Mouse (Mus musculus) small intestine, adult 2 months (tissue): Measurements from ENCODE around the gene Il31. TPM values are rescaled to one million over a fixed set of nuclear protein-coding genes. Genes with fewer than 3 reads are reported as not detected.
A peak's percentile ranks its signal among the peaks of the same experiment; 100 is the strongest.

Source experiments
- H3K27ac ChIP-seq: fragments of 200-500 bp; 2 replicates; pipeline ENCODE4 v1.5.1; 2012; ENCODE audit warnings: low read depth, low read length, control low read depth, inconsistent platforms; ENCODE audit not compliant: insufficient read depth
- H3K27me3 ChIP-seq: fragments of 200-500 bp; 2 replicates; pipeline ENCODE4 v1.6.1; 2012; ENCODE audit warnings: mild to moderate bottlenecking, moderate library complexity, low read length, inconsistent platforms; ENCODE audit not compliant: control insufficient read depth, insufficient read depth
- H3K36me3 ChIP-seq: fragments of 200-500 bp; 2 replicates; pipeline ENCODE4 v1.6.1; 2012; ENCODE audit warnings: mild to moderate bottlenecking, low read length, control low read depth, inconsistent platforms; ENCODE audit not compliant: control insufficient read depth, insufficient read depth
- H3K4me1 ChIP-seq: fragments of 200-500 bp; 2 replicates; pipeline ENCODE4 v1.6.1; 2012; ENCODE audit warnings: low read length, inconsistent platforms, mixed read lengths; ENCODE audit not compliant: control insufficient read depth, insufficient read depth, insufficient read length
- H3K4me3 ChIP-seq: fragments of 200-500 bp; 2 replicates; pipeline ENCODE4 v1.5.1; 2012; ENCODE audit warnings: low read depth, mild to moderate bottlenecking, control low read depth, inconsistent platforms, low read length, moderate library complexity
- CTCF ChIP-seq: fragments of 200-500 bp; IDR thresholded peaks from 2 replicates; pipeline ENCODE4 v1.5.1; 2012; ENCODE audit warnings: low read depth, mild to moderate bottlenecking, control low read depth, inconsistent platforms, low read length, moderate library complexity, mixed read lengths; ENCODE audit not compliant: insufficient replicate concordance, insufficient read length; ENCODE audit errors: extremely low read depth
- POLR2A ChIP-seq: fragments of 200-500 bp; IDR thresholded peaks from 2 replicates; pipeline ENCODE4 v1.6.1; 2012; ENCODE audit warnings: low read depth, mild to moderate bottlenecking, control low read depth, inconsistent platforms, low read length, moderate library complexity
- whole genome bisulfite sequencing: fragments of 180-500 bp; shearing (Covaris S2); methylation state at CpG from one replicate; pipeline ENCODE4 v1.1.7; 2018; 5-methylcytosine and 5-hydroxymethylcytosine counted together
- polyA plus RNA-seq: library from polyadenylated mRNA; depleted of rRNA; stranded (reverse); fragments of >200 nt; gene quantifications from 2 replicates; pipeline ENCODE4 v1.2.3, GENCODE M21; 2012

Il31 gene
- polyA plus RNA-seq, 1 experiment, result not detected

- peak overlapping the region; percentile 76 for H3K4me3 ChIP-seq
- TF ChIP-seq POLR2A (no peak), CTCF (no peak)
- H3K4me1 ChIP-seq, result peaks cover 9% of the 10 kb centered on the region
- H3K27ac ChIP-seq, result no peak overlapping the region
- H3K27me3 ChIP-seq, result peaks cover 23% of the 10 kb centered on the region
- 13% methylated on average over 12 of the region's 12 CpGs for WGBS
- no peaks in the 10 kb centered on the region for H3K36me3 ChIP-seq
Measured at GRCm38 (mm10) chr5:123508921-123509320, 19.6 kb upstream of the Il31 start.

DNA sequence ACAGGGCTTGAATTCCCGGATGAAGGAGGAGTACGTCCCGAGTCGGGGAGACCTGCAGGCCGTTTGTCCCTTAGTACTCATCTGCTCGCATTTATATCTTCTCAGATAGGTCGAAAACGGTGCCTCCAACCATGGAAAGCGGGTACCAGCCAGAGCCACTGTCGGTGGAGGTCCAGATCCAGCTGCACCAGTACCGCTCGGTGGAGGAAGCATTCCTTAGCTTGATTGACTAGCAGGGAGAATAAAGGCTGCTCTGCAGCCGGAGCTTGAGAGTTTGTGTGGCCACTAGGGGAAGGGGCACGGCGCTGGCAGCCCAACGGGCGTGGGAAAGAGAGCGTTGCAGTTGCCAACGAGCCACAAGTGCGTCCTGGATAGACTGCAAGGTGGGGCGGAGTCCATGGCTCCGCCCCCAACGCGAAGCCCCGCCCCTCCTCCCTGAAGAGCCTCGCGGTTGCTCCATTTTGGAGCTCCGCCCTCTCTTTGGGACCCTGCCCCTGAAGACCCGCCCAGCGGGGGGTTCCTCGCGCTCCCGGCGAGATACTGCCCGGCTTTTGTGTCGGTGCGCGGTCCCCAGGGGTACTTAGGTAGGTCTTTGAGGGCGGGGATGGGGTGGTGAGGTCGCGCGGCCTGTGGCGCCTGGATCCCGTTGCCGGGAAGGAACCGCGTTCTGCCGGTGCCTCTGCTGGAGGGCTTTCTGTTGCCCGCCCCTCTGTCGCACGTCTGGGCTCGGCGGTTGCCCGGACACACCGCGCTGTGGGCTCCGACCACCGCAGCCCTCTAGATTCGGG, 18.8 kb upstream of the Il31 start:
- TF ChIP-seq POLR2A, result no peak
- TF ChIP-seq CTCF, result no peak
- WGBS, result 1% methylated on average over 59 of the region's 59 CpGs
- peaks cover 23% of the 10 kb centered on the region for H3K27me3 ChIP-seq

DNA sequence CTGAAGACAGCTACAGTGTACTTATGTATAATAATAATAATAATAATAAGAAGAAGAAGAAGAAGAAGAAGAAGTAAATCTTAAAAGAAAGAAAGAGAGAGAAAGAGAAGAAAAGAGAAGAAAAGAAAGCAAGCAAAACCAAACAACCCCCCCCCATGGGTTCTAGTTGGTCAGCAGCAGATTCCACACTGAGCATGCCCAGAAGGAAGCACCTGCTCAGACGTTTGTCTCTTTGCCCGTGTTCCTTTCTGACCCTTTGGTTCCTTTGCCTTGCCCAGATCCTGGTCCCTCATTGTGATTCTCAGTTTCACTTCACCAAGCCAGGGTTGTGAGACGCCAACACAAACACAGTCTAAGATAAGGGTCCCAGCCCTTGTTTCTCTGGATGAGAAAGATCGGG, 12.7 kb upstream of the Il31 start:
- H3K27ac ChIP-seq, result no peak overlapping the region
- H3K27me3 ChIP-seq, result peaks cover 6% of the 10 kb centered on the region
- WGBS, result 25% methylated on average over 4 of the region's 4 CpGs
- TF ChIP-seq POLR2A (no peak), CTCF (no peak)
- H3K4me1 ChIP-seq, result 0 out of 2 replicates have a peak, but pooled peaks cover 2% of the 10 kb centered on the region
- H3K36me3 ChIP-seq, result no peaks in the 10 kb centered on the region
- H3K4me3 ChIP-seq, result no peak overlapping the region

More for the DNA sequence above, 18.8 kb upstream of the Il31 start:
- Histone ChIP-seq H3K4me1 (peaks cover 9% of the 10 kb centered on the region), H3K36me3 (no peaks in the 10 kb centered on the region), H3K27ac (no peak overlapping the region), H3K4me3 (peak overlapping the region; percentile 76)

- 0 out of 2 replicates have a peak, but pooled peaks cover 2% of the 10 kb centered on the region for H3K4me1 ChIP-seq
Measured at GRCm38 (mm10) chr5:123499717-123500116, 10.4 kb upstream of the Il31 start.

GRCm38 (mm10) chr5:123489935-123490334, 646 bp upstream of the Il31 start:
- Histone ChIP-seq H3K4me3 (no peak overlapping the region), H3K27me3 (peaks cover 4% of the 10 kb centered on the region; the same call in 1 of the 2 replicates), H3K4me1 (0 out of 2 replicates have a peak, but pooled peaks cover 3% of the 10 kb centered on the region), H3K36me3 (no peaks in the 10 kb centered on the region), H3K27ac (no peak overlapping the region)
- TF ChIP-seq POLR2A (no peak), CTCF (no peak)
- 23% methylated on average over 9 of the region's 9 CpGs for WGBS

More at GRCm38 (mm10) chr5:123499717-123500116, 10.4 kb upstream of the Il31 start:
- Histone ChIP-seq H3K27me3 (no peaks in the 10 kb centered on the region), H3K36me3 (no peaks in the 10 kb centered on the region), H3K27ac (no peak overlapping the region), H3K4me3 (no peak overlapping the region)
- whole genome bisulfite sequencing, result 42% methylated on average over 4 of the region's 4 CpGs
- TF ChIP-seq POLR2A (no peak), CTCF (no peak)

DNA sequence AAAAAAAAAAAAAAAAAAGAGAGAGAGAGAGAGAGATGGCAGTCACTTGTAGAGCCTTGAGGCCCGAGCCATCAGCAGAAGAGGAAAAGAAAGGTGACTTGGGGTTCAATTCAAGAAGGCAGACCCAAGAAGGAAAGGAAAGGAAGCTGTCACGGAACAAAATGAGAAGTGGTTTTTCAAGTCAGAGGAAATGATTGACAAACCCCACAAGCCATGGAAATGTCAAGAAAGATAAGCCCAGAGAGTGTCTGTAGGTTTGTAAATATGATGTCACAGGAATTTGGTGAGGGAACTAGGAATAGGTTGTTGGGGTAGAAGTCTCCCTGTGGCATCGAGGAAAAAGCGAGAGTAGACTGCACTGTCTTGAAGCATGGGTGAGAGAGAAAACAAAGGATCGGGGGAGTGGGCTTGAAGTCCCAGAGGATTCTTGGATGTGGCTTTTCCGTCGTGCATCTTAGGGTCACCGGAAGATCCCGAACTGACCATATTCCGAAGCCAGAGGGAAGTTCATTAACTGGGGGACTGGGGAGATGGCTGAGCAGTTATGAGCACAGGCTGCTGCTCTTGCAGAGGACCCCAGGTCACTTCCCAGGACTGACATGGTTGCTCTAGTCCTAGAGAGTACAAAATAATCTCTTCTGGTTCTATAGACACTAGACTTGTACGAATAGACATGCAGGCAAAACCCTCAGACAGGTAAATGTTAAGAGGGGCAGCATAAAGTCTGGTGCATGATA, 1.5 kb downstream of the Il31 start:
- Histone ChIP-seq H3K4me1 (0 out of 2 replicates have a peak, but pooled peaks cover 3% of the 10 kb centered on the region), H3K4me3 (no peak overlapping the region), H3K27me3 (peaks cover 4% of the 10 kb centered on the region; the same call in 1 of the 2 replicates), H3K27ac (no peak overlapping the region), H3K36me3 (no peaks in the 10 kb centered on the region)
- WGBS, result 74% methylated on average over 11 of the region's 11 CpGs
- no peak for TF ChIP-seq CTCF
- no peak for TF ChIP-seq POLR2A

DNA sequence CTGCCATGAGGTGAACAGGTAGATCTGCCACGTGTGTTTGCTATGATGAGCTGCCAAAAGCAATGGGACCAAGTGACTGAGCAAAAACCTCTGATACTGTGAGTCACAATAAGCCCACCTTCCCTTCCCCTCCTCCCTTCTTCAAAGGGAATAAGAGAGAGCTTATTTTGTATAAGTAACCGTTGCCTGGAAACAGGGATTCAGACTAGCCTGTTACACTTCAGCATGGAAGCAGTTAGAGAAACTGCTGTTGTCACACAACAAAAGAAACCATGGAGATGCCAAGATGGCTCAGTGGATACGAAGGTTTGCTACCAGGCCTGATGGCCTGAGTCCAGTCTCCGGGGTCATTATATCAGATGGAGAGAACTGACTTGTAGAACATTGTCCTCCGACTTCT, 15.5 kb downstream of the Il31 start:
- H3K4me1 ChIP-seq, result no peaks in the 10 kb centered on the region
- no peaks in the 10 kb centered on the region for H3K36me3 ChIP-seq
- no peak overlapping the region for H3K4me3 ChIP-seq
- H3K27me3 ChIP-seq, result peaks cover 5% of the 10 kb centered on the region; the same call in 1 of the 2 replicates
- WGBS, result 76% methylated on average over 5 of the region's 5 CpGs
- TF ChIP-seq CTCF (no peak), POLR2A (no peak)
- no peak overlapping the region for H3K27ac ChIP-seq
